Mouse (Mus musculus): ENCODE measurements at regions not wholly inside any gene's neighbourhood (a gene's known extent, or its start where the extent isn't known, plus 50 kb on each side); places are given as distances from the start of the nearest gene placed in this dataset.
A peak's percentile ranks its signal among the peaks of the same experiment; 100 is the strongest.

- 67% methylated on average over 4 of the region's 4 CpGs for WGBS
- Histone ChIP-seq H3K4me1 (ENCODE audit: control insufficient read depth, insufficient read depth, low read length) (peaks cover 10% of the 10 kb centered on the region), H3K4me3 (replicated peaks; ENCODE audit: extremely low read depth, low read depth, low read length) (no peak overlapping the region)
- DNase-seq, result peak; percentile 31
- TF ChIP-seq CTCF (IDR thresholded peaks at IDR 0.05; ENCODE audit: insufficient read depth, low read length), result no peak
- no peak for TF ChIP-seq POLR2A (IDR thresholded peaks at IDR 0.05; ENCODE audit: borderline replicate concordance, extremely low read depth, low read depth, low read length)
Measured at GRCm38 (mm10) chr1:126929666-126930065, 99.1 kb upstream of the Nckap5 start.

- DNase-seq, result peak; percentile 50
- no peak overlapping the region for H3K4me3 ChIP-seq (replicated peaks; ENCODE audit: extremely low read depth, low read depth, low read length)
- 21% methylated on average over 7 of the region's 7 CpGs for WGBS
- TF ChIP-seq CTCF (IDR thresholded peaks at IDR 0.05; ENCODE audit: insufficient read depth, low read length) (no peak), POLR2A (IDR thresholded peaks at IDR 0.05; ENCODE audit: borderline replicate concordance, extremely low read depth, low read depth, low read length) (no peak)
- H3K4me1 ChIP-seq (ENCODE audit: control insufficient read depth, insufficient read depth, low read length), result peaks cover 10% of the 10 kb centered on the region
Measured at GRCm38 (mm10) chr1:126928186-126928585, 97.6 kb upstream of the Nckap5 start.

GRCm38 (mm10) chr1:126925150-126926035, 94.8 kb upstream of the Nckap5 start:
- no peak overlapping the region for H3K4me3 ChIP-seq (replicated peaks; ENCODE audit: extremely low read depth, low read depth, low read length)
- no peak for TF ChIP-seq POLR2A (IDR thresholded peaks at IDR 0.05; ENCODE audit: borderline replicate concordance, extremely low read depth, low read depth, low read length)
- TF ChIP-seq CTCF (IDR thresholded peaks at IDR 0.05; ENCODE audit: insufficient read depth, low read length), result no peak
- DNase-seq, result peak; percentile 62
- 23% methylated on average over 12 of the region's 12 CpGs for WGBS
- peaks cover 10% of the 10 kb centered on the region for H3K4me1 ChIP-seq (ENCODE audit: control insufficient read depth, insufficient read depth, low read length)

DNA sequence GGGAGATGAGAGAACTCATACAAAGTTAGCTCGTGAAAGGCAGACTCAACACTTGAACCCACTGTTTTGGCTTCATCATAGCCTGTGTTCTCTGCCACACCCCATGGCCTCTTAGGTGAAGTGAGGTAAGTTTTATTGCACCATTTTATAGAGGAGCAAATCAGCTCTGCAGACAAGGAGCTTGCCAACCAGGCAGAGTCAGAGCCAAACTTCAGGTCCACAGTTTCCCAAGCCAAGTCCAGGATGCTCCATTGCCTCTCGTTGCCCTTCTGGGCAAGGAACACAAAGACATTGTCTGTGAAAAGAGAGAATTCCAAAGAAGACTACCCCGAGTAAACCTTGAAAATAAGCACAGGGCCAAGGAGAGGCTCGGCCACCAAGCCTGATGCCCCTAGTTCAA, 93.4 kb upstream of the Nckap5 start:
- 83% methylated on average over 4 of the region's 4 CpGs for WGBS
- DNase-seq, result no peak
- H3K4me3 ChIP-seq (replicated peaks; ENCODE audit: extremely low read depth, low read depth, low read length), result no peak overlapping the region
- H3K4me1 ChIP-seq (ENCODE audit: control insufficient read depth, insufficient read depth, low read length), result peaks cover 10% of the 10 kb centered on the region
- TF ChIP-seq CTCF (IDR thresholded peaks at IDR 0.05; ENCODE audit: insufficient read depth, low read length) (no peak), POLR2A (IDR thresholded peaks at IDR 0.05; ENCODE audit: borderline replicate concordance, extremely low read depth, low read depth, low read length) (no peak)

GRCm38 (mm10) chr1:126922231-126922630, 91.6 kb upstream of the Nckap5 start:
- DNase-seq, result no peak
- 72% methylated on average over 4 of the region's 4 CpGs for WGBS
- Histone ChIP-seq H3K4me3 (replicated peaks; ENCODE audit: extremely low read depth, low read depth, low read length) (no peak overlapping the region), H3K4me1 (ENCODE audit: control insufficient read depth, insufficient read depth, low read length) (peaks cover 5% of the 10 kb centered on the region)
- TF ChIP-seq POLR2A (IDR thresholded peaks at IDR 0.05; ENCODE audit: borderline replicate concordance, extremely low read depth, low read depth, low read length) (no peak), CTCF (IDR thresholded peaks at IDR 0.05; ENCODE audit: insufficient read depth, low read length) (no peak)

DNA sequence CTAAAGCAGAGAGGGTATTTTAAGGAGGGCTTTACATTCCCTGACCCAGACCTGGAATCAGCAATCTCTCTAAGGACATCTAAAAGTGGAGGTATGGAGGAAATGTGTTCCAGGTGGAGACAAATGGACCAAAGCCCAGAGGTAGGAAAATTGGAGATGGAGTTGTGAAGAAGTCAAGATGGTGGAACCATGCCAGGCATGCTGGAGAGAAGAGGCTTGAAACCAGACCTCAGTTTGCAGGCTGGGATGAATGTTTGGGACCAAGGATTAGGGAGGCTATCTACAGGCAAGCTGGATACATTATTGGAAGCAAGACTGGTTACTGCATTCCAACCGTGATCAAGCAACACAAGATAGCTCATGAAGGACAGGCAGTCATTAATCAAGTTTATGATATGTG, 88.3 kb upstream of the Nckap5 start:
- WGBS, result 68% methylated on average over 1 of the region's 1 CpGs
- Histone ChIP-seq H3K4me1 (ENCODE audit: control insufficient read depth, insufficient read depth, low read length) (no peaks in the 10 kb centered on the region), H3K4me3 (replicated peaks; ENCODE audit: extremely low read depth, low read depth, low read length) (no peak overlapping the region)
- no peak for DNase-seq
- TF ChIP-seq POLR2A (IDR thresholded peaks at IDR 0.05; ENCODE audit: borderline replicate concordance, extremely low read depth, low read depth, low read length) (no peak), CTCF (IDR thresholded peaks at IDR 0.05; ENCODE audit: insufficient read depth, low read length) (no peak)

- DNase-seq, result no peak
- WGBS, result 53% methylated on average over 6 of the region's 6 CpGs
- no peaks in the 10 kb centered on the region for H3K4me1 ChIP-seq (ENCODE audit: control insufficient read depth, insufficient read depth, low read length)
- no peak for TF ChIP-seq CTCF (IDR thresholded peaks at IDR 0.05; ENCODE audit: insufficient read depth, low read length)
- TF ChIP-seq POLR2A (IDR thresholded peaks at IDR 0.05; ENCODE audit: borderline replicate concordance, extremely low read depth, low read depth, low read length), result no peak
- H3K4me3 ChIP-seq (replicated peaks; ENCODE audit: extremely low read depth, low read depth, low read length), result no peak overlapping the region
Measured at GRCm38 (mm10) chr1:126917872-126918271, 87.3 kb upstream of the Nckap5 start.

DNA sequence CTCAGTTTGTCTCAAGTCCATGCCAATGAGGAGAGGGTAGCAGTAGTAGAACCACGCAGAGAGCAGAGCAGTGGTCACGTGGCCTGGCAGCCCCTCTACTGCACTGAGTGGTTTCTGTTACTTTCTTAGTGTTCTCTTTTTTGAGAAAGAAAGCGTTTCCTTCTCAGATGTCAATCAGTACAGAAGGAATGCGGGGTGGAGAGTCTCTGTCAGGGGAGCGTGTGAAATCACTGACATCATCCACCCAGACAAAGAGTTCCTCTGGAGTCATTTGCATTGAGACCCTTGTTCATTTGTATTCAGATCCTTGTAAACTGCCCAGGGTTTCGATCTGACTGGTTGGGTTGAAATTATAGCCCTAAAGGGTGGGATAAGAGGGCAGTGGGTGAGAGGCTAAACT, 85.8 kb upstream of the Nckap5 start:
- no peak overlapping the region for H3K4me3 ChIP-seq (replicated peaks; ENCODE audit: extremely low read depth, low read depth, low read length)
- H3K4me1 ChIP-seq (ENCODE audit: control insufficient read depth, insufficient read depth, low read length), result no peaks in the 10 kb centered on the region
- 76% methylated on average over 6 of the region's 6 CpGs for WGBS
- DNase-seq, result no peak
- TF ChIP-seq CTCF (IDR thresholded peaks at IDR 0.05; ENCODE audit: insufficient read depth, low read length) (no peak), POLR2A (IDR thresholded peaks at IDR 0.05; ENCODE audit: borderline replicate concordance, extremely low read depth, low read depth, low read length) (no peak)

- H3K4me3 ChIP-seq (replicated peaks; ENCODE audit: extremely low read depth, low read depth, low read length), result no peak overlapping the region
- H3K4me1 ChIP-seq (ENCODE audit: control insufficient read depth, insufficient read depth, low read length), result no peaks in the 10 kb centered on the region
- DNase-seq, result peak; percentile 10
- TF ChIP-seq CTCF (IDR thresholded peaks at IDR 0.05; ENCODE audit: insufficient read depth, low read length), result no peak
- TF ChIP-seq POLR2A (IDR thresholded peaks at IDR 0.05; ENCODE audit: borderline replicate concordance, extremely low read depth, low read depth, low read length), result no peak
- WGBS, result 45% methylated on average over 12 of the region's 12 CpGs
Measured at GRCm38 (mm10) chr1:126911277-126912060, 80.9 kb upstream of the Nckap5 start.
